Mouse (Mus musculus): ENCODE measurements around the gene Tnfrsf23.
"Not testable (repeated sequence)": the region's sequence is repeated elsewhere in the genome, so short reads cannot be mapped to it uniquely, and the experiment has no call there.

Tnfrsf23 gene

GRCm38 (mm10) chr7:143684569-143684968 is 1.1 kb downstream of the Tnfrsf23 start:
- not testable (repeated sequence) for DNase-seq (ENCODE audit: low spot score in 2 of 2)

- no peak for DNase-seq (ENCODE audit: low spot score in 2 of 2)
Observed at GRCm38 (mm10) chr7:143681566-143681965, 4.1 kb downstream of the Tnfrsf23 start.

- DNase-seq (ENCODE audit: low spot score in 2 of 2): not testable (repeated sequence)
Observed at GRCm38 (mm10) chr7:143680836-143681235, 4.8 kb downstream of the Tnfrsf23 start.

- not testable (repeated sequence) for DNase-seq (ENCODE audit: low spot score in 2 of 2)
Observed at GRCm38 (mm10) chr7:143679650-143680049, 6.0 kb downstream of the Tnfrsf23 start.

- no peak for DNase-seq (ENCODE audit: low spot score in 2 of 2)
Observed at GRCm38 (mm10) chr7:143666427-143667311, 19.0 kb downstream of the Tnfrsf23 start.

GRCm38 (mm10) chr7:143663470-143663869 is 22.2 kb downstream of the Tnfrsf23 start:
- no peak for DNase-seq (ENCODE audit: low spot score in 2 of 2)

GRCm38 (mm10) chr7:143660797-143661196 is 24.9 kb downstream of the Tnfrsf23 start:
- DNase-seq (ENCODE audit: low spot score in 2 of 2): no peak

GRCm38 (mm10) chr7:143649769-143650346 is 35.8 kb downstream of the Tnfrsf23 start:
- DNase-seq (ENCODE audit: low spot score in 2 of 2): not testable (repeated sequence)

GRCm38 (mm10) chr7:143649034-143649768 is 36.5 kb downstream of the Tnfrsf23 start, which contains the start of gene Tnfrsf22:
Tnfrsf22 (minus strand) TSS chr7:143649661.
- DNase-seq (ENCODE audit: low spot score in 2 of 2): peak; percentile 60 to 76

GRCm38 (mm10) chr7:143643949-143644348 is 41.7 kb downstream of the Tnfrsf23 start:
- DNase-seq (ENCODE audit: low spot score in 2 of 2): not testable (repeated sequence)

GRCm38 (mm10) chr7:143636674-143637073 is 49.0 kb downstream of the Tnfrsf23 start:
- no peak for DNase-seq (ENCODE audit: low spot score in 2 of 2)

GRCm38 (mm10) chr7:143631503-143631902 is 54.2 kb downstream of the Tnfrsf23 start:
- DNase-seq (ENCODE audit: low spot score in 2 of 2): no peak

GRCm38 (mm10) chr7:143629501-143629900 is 56.2 kb downstream of the Tnfrsf23 start:
- DNase-seq (ENCODE audit: low spot score in 2 of 2): no peak

- DNase-seq (ENCODE audit: low spot score in 2 of 2): no peak
Observed at GRCm38 (mm10) chr7:143628540-143628939, 57.1 kb downstream of the Tnfrsf23 start, which contains the start of gene Tnfrsf26. Tnfrsf26 (minus strand) TSS chr7:143628722.

- DNase-seq (ENCODE audit: low spot score in 2 of 2): no peak
Observed at GRCm38 (mm10) chr7:143627555-143628286, 58.0 kb downstream of the Tnfrsf23 start.

GRCm38 (mm10) chr7:143626178-143626577 is 59.5 kb downstream of the Tnfrsf23 start:
- no peak for DNase-seq (ENCODE audit: low spot score in 2 of 2)

GRCm38 (mm10) chr7:143625151-143625550 is 60.5 kb downstream of the Tnfrsf23 start:
- no peak for DNase-seq (ENCODE audit: low spot score in 2 of 2)

- DNase-seq (ENCODE audit: low spot score in 2 of 2): no peak
Observed at GRCm38 (mm10) chr7:143624561-143624960, 61.1 kb downstream of the Tnfrsf23 start.

- no peak for DNase-seq (ENCODE audit: low spot score in 2 of 2)
Observed at GRCm38 (mm10) chr7:143620951-143621350, 64.7 kb downstream of the Tnfrsf23 start.

All from right cerebral cortex, postnatal 36 days (tissue).